Mouse (Mus musculus) CD4-positive helper T cell, adult 2 months (primary cell): ENCODE results near the gene Nmnat1.
"Not testable (repeated sequence)": the region's sequence is repeated elsewhere in the genome, so short reads cannot be mapped to it uniquely, and the experiment has no call there.

ENCODE experiments used
- DNase-seq: peaks from one replicate; pipeline ENCODE4 v3.0.0-alpha.2; 2012; ENCODE audit warnings: low read depth, missing footprints, low spot score

Nmnat1 gene

GRCm38 (mm10) chr4:149489415-149490240 lies 4.6 kb upstream of the Nmnat1 start:
- DNase-seq: no peak

DNA sequence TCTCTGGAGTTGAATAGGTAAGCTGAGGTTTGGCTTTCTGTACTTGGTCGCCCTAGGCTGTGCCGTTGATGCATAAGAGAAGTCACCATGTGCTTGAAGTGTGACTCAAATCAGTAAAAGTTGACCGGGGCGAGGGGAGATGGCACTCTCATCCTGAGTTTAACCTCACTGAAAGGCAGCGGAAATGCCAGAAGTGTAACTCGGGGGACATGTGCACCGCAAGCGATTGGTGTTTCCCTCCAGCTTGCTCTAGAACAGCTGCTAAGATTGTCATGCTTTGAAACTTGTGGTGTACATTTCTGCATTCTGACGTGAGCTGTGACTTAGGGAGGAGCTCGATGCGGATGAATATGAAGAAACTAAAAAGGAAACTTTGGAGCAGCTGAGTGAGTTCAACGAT lies 2.7 kb upstream of the Nmnat1 start:
- DNase-seq: no peak

- DNase-seq: peak; percentile 72
Measured at GRCm38 (mm10) chr4:149485825-149486206, 814 bp upstream of the Nmnat1 start.

DNA sequence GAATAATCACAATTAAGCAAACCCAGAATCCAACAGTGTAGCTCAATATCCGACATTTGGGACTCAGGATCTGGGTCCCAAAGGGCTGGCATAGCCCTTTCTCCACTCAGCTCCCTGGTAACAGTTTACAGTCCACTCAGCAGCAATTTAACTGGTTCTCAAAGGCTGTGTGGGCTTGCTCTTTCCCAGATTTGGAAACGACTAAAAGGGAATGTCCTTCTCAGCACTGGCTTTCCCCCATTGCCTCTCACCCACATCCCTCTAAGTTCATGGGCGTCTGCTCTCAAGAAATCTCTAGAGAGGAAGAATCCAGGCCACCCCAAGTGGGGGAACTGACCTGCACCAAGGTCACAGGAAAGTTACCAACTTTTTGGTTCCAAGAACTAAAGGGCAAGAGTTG lies 436 bp downstream of the Nmnat1 start:
- DNase-seq: no peak

GRCm38 (mm10) chr4:149477078-149477477 lies 7.9 kb downstream of the Nmnat1 start, which contains the start of gene Tmem274:
TSS of gene Tmem274 (plus strand) at chr4:149477378.
- DNase-seq: no peak

DNA sequence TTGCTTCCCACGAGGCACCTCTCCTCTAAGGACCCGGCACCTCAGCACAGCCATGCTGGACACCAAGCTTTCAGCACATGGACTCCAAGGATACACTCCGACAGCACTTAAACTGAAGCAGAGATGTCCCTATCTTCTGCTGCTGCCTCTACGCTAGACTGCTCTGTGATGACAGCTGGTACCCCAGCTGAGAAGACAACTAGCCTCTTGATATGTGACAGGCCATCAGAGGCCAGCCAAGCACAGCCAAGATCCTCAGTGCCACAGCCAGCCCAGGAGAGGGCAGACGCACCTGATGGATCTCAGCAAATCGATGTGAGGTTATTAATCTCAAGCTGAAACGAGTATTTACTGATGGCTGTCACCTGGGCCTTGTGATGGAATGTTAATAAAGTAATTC lies 9.9 kb downstream of the Nmnat1 start:
- DNase-seq: no peak

DNA sequence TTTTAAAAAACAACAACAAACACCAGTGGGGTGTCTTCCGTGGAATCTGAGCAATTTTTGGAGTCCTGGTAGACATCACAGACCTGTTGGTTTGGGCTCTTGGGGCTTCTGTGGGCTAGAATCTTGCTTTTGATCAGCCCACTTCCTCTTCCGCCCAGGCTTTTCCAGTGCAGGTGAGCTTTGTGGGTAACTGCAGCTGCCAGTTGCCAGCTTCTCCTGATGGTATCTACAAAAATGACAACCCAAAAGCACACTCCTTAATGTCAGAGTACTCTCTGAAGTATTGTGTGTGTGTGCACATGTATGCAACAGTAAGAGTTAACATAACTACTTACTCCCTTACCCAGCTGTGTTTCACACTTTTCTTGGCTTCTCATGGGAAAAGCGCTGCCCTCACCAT lies 15.4 kb downstream of the Nmnat1 start:
- DNase-seq: peak; percentile 88

GRCm38 (mm10) chr4:149463435-149463950 lies 21.5 kb downstream of the Nmnat1 start:
- no peak for DNase-seq

- no peak for DNase-seq
Measured at GRCm38 (mm10) chr4:149462305-149462971, 22.6 kb downstream of the Nmnat1 start.

DNA sequence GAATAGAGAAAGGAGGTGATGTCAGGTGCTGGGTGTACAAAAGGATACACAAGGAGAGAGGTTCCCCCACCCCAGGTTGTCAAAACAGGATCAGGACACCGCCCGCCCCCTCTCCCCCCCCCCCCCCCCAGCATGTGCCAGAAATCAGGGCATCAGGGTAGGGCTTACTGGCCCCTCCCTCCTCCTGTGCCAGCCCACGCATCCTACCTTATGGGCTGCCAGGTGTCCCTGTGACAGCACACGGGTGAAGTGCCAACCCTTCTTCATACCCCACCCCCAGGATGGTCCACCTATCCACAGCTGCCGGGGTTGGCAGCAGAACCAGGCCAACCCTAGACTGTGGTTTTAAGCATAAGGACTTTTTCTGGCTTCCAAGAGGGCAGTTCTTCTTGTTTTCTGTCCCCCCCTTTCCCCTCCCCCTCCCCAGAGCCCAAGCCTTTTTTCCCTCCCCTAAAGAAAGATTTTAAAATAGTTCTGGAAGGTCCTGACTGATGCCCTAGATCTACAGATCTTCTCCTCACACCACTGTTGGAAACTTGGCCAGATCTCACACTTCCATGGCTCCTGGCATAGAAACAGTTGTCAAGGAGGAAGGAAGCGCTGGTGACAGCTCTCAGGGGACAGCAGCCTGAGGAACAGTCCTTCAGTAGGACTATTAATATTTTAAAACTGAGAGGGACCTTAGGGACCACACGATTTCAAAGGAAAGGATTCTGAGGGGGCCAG lies 23.3 kb downstream of the Nmnat1 start:
- DNase-seq: no peak

DNA sequence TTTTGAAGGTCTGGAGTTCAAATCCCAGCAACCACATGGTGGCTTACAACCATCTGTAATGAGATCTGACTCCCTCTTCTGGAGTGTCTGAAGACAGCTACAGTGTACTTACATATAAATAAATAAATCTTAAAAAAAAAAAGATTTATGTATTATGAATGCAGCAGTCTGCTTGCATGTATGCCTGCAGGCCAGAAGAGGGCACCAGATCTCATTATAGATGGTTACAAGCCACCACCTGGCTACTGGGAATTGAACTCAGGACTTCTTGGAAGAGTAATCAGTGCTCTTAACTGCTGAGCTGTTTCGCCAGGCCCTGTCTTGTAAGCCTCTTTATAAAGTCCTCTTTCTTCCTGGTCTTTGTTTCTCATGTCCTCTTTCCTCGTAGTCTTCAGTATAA lies 24.5 kb downstream of the Nmnat1 start:
- not testable (repeated sequence) for DNase-seq

DNA sequence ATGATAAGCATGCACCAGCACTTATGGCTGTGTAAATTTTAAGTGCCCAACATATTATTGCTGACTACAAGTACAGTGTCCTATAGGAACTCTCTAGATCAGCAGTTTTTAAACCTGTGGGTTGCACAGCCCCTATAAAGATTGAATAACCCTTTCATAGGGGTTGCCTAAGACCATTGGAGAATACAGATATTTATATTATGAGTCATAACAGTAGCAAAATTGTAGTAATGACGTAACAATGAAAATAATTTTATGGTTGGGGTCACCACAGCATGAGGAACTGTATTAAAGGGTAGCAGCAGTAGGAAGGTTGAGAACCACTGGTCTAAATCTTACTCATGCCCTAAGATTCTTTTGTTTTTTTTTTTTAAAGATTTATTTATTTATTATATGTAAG lies 25.6 kb downstream of the Nmnat1 start:
- DNase-seq: no peak

DNA sequence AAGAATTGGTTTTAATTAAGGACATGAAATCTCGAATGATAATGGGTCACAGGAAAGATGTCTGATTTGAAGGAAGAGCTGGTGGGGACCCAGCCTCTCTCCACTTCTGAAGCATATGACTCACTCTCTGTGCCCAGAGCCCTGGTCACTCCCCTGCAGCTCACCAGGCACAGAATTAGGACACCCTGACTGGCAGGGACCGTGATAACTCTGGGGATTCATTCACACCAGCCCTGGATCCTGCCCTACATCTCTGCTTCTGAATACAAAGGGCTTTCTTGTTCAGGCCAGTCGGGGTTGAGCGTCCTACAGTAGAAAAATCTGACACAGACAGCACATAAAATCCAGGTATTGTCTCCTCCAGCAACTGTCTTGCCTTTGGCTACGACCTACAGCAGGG lies 26.5 kb downstream of the Nmnat1 start:
- DNase-seq: no peak

- DNase-seq: no peak
Measured at GRCm38 (mm10) chr4:149457831-149458430, 27.1 kb downstream of the Nmnat1 start.

GRCm38 (mm10) chr4:149457163-149457562 lies 27.8 kb downstream of the Nmnat1 start:
- DNase-seq: not testable (repeated sequence)

- no peak for DNase-seq
Measured at GRCm38 (mm10) chr4:149454879-149455278, 30.1 kb downstream of the Nmnat1 start, which contains the start of gene Rbp7. TSS of gene Rbp7 (minus strand) at chr4:149454978.

DNA sequence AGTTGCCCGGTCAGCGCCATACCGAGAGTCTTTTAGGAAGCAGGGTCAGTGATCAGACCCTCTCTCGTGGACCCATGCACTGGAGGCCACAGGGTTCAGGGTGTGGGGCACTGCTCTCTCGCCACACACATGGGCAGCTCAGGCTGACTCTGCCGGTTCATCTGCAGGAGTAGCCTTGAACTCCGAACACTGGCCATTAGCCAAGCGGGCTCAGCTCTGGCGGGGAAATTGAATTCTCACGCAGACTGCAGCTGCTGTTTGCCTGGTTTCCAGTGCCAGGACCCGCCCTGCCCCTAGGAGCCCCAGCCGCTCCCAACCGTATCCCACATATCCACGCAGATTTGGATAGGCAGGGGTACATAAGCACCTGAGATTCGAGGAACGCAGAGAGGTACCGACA lies 30.7 kb downstream of the Nmnat1 start:
- no peak for DNase-seq

DNA sequence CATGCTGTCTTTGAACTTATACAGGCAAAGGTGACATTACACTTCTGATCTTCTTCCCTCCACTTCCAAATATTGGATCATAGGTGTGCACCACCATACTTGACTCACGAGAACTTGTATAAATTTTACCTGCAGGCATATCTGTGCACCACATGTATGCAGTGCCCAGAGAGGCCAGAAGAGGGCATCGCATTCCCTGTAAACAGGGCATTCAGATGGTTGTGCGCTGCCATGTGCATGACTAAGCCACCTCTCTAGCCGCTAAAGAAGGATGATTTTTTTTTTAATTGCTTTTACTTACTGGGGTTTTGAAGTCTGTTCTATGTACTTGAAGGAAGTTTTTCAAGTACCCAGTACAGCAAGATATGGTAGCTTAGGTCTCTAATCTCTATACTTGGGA lies 31.3 kb downstream of the Nmnat1 start:
- DNase-seq: peak; percentile 71

DNA sequence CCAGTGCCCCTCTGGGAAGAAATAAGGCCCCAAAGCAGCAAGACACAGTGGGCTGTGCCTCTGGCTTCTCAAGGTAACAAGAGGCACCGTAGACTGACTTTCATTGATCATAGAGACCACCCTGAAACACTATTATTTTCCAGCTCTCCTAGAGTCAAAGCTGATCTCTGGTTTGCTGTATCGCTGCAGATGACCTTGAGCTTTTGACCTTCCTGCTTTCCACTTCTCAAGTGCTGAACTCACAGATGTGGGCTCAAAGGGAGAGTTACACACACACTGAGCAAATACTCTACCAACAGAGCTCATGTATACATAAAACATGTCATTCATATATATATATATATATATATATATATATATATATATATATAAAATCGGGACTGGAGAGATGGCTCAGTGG lies 34.4 kb downstream of the Nmnat1 start:
- no peak for DNase-seq

DNA sequence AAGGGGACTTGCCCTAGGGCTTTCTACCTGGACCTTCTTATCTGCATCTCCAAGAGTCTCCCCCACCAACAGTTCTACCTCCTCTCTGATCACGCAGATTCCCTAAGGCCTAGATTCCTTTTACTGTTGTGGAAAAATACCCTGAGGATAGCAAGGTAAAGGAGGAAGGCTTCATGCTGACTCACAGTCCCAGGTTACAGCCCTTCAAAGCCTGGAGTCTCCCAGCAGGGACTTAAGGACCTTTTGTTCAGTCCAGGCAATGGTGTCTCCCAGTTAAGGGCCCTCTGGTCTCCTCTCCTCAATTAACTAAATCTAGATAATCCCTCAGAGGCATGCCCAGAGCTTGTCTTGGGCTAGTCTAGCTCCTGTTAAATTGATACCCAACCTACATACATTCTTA lies 38.7 kb downstream of the Nmnat1 start:
- DNase-seq: no peak

DNA sequence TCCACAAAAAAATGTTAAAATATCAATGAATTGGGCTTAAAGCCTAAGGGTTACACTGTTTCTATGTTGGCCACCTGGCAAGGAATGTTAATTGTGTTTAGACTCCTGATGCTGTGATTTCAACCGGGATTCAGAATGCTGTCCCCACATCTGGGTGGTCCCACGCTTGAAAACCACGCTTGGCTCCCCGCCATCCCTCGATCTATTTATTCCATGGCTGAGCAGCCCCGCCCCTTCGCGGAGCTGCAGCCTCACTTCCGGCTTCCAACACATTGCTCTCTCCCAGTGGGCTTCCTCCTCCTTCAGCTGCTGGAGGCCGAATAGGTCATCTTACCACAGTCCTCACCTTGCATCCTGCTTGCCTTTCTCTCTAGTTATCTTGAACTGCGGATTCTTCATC lies 39.1 kb downstream of the Nmnat1 start:
- peak; percentile 30 for DNase-seq
